Mouse (Mus musculus) spleen, postnatal 14 days (tissue): Measurements from ENCODE around the gene Anks1.
"Not testable (repeated sequence)": the region's sequence is repeated elsewhere in the genome, so short reads cannot be mapped to it uniquely, and the experiment has no call there.

Experiments used
- DNase-seq, 2 experiments: peaks; one replicate each; pipeline ENCODE4 v3.0.0; 2021 to 2022; ENCODE audit warnings: low spot score in 2 of 2

The Anks1 gene

DNA sequence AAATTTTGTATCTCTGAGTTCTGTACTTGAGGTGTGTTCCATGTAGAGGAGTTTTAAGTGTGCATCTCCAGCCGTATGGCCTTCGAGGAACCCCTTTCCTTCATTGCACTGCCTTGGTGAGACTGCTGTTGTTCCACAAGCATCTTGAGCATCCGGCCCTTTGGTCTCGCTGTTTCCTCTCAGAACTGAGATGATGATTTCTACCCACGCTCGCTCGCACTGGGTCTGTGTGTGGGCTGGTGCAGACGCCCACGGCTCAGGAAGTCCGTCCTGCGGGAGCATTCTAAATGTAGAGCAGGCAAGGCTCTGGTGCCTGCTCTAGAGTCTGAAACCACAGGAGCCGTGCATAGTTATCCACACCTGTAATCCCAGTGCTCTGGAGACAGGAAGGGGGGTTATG is 88.1 kb downstream of the Anks1 start:
- no peak for DNase-seq

DNA sequence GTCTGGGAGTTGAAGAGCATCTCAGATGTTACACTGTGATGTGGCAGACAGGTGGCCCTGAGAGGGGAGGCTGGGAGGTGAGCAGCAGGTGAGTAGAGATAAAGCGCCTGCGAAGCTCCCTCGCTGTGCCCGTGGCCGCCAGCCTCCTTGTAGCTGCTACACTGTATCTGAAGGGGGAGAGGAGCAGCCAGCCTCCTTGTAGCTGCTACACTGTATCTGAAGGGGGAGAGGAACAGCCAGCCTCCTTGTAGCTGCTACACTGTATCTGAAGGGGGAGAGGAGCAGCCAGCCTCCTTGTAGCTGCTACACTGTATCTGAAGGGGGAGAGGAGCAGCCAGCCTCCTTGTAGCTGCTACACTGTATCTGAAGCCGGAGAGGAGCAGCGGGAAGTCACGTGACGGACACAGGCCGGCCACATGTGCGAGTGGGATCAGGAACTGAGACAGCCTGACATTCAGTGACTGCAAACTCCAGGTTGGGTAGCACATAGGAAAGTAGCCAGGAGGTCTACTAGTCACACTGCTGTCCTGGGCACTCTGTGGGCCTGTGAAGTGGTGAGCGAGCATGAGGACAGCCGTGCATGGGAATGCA is 90.7 kb downstream of the Anks1 start:
- DNase-seq, result not testable (repeated sequence)

DNA sequence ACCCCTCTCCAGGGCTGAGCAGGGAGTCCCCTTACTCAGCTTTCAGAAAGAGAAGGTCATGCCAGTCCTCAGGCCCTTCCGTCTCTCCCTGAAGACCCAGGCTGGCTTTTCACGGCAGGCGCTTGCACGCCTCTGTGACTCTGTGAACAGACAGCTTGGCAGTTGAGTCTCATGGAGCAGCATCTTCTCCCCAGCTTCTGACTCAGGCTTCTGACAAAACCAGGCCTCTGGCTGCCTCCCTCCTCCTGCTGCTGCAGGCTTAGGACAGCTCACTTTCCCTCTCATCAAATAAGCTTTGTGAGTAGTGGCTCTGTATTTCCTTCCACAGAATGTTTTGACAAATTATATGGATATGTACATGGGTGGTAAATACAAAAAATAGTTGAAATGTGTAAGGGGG is 91.3 kb downstream of the Anks1 start:
- DNase-seq, result no peak

DNA sequence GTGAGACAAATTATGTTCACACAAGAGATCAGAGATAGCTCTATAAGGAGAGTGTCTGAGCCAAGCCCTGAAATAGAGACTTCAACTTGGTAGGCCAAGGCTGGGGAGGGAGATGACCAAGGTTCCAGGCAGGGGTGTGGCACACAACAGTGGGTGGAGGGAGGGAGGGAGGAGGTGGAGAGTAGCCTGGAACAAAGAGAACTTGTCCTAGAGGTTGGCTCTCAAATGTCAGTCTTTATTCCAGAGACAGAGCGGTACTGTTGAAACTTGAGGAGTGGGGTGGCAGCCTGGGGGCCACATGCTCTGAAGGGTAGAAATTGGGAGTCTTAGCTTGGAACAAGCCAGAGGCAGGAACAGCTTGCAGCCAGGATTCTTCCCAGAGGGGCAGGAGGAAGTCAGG is 91.7 kb downstream of the Anks1 start:
- DNase-seq, result no peak

DNA sequence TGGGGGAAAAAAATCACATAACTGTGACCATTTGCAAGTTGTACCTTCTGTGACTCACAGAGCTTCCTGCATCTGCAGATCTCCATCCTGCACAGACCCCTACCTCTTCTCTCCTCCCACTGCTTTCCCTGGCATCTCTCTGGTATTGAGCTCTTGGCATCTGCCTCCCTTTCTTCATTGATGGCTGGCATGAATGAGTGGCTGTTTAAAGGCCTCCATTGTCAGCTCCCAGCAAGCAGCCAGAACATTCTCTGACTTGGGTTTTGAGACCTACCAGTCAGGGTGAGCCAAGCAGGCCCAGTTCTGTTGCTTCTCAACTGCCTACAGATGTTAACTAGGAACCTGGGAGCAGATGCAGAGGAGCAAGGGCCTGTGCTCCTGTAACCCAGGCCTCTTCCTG is 96.3 kb downstream of the Anks1 start:
- DNase-seq, result no peak

DNA sequence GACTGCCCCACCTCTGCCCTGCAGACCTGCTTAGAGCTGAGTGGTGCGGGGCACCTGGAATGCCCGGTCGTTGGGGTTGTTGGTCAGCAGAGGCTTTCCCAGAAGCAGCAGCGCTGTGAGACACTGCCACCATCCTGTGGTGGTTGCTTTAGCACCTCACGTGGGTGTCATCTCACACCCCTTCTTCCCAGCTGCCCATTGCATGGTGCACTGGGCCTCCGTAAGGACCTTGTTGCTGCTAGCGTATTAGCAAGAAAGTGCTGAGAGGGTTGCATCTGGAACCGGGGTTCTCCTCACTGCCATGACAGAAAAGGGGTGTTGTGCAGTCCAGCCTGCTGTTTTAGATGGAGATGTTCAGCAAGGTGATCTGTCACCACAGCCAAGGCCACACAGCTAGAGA is 97.1 kb downstream of the Anks1 start:
- DNase-seq, result no peak

DNA sequence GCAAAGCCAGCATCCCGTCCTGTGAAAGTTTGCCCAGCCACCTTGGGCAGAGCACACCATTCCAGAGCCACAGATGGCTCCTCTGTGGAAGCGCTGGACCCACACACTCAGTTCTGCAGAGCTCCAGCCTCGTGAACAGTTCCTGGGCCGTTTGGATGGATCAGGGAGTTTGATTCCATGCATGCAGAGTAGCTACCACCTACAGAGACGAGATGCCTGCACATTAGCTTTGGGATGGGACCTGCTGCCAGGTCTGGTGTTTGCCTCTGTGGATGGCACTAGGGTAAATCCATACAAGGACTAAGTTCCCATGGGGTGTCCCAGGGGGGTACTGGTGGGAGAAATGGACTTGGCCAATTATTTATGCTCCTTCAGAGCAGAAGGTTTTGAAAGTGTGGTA is 97.5 kb downstream of the Anks1 start:
- no peak for DNase-seq

DNA sequence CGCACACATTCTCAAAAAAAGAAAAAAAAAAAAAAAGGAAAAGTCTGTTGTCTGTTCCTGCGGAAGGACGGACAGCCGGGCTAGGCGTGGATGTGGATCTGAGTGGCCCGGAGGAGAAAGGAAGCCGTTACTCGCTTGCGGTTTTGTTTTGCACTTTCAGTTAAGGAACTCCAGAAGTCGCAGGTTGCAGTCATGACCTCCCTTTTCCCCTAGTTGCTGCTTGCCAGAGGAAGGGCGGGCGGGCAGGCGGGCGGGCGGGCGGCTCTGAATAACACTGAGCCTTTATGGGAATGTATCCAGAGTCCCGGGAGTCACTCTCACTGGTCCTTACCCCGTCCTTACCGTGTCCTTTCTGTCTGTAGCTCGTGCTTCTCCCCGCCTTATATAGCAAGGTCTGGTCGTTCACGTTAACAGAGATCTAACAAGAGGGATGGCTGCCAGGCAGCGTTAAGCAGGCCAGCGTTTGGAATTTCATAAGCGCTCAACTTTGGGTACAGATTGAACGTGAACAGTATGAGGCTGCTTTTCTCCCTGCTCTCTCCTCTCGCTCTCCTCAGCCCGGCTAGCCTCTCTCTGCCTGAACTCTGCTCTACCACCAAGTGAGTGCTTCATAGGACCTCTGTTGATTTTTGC is 98.2 kb downstream of the Anks1 start:
- DNase-seq, result peak in 1 of 2 experiments; percentile 22

DNA sequence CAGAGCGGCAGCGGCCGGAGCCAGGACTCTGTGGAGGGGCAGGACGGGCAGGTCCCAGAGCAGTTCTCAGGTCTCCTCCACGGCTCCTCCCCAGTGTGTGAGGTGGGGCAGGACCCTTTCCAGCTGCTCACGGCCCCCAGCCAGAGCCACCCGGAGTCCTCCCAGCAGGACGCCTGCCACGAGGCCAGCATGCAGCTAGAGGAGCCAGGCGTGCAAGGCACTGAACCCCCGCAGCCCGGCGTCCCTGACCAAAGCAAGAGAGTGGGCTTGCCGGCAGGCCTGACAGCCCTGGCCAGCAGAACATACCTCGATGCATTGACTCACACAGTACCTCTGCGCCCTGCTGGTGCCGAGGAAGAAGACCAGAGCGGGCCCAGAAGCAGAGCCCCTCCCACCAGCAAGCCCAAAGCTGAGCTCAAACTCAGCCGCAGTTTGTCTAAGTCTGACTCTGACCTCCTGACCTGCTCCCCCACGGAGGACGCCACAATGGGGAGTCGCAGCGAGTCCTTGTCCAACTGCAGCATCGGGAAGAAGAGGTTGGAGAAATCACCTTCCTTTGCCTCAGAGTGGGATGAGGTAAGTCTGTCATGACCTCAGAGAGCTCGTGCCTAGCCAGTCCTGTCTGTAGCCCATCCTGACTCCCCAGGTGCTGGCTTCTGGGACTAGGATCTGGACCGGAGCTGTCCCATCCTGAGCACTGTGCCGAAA is 98.9 kb downstream of the Anks1 start:
- DNase-seq, result no peak

DNA sequence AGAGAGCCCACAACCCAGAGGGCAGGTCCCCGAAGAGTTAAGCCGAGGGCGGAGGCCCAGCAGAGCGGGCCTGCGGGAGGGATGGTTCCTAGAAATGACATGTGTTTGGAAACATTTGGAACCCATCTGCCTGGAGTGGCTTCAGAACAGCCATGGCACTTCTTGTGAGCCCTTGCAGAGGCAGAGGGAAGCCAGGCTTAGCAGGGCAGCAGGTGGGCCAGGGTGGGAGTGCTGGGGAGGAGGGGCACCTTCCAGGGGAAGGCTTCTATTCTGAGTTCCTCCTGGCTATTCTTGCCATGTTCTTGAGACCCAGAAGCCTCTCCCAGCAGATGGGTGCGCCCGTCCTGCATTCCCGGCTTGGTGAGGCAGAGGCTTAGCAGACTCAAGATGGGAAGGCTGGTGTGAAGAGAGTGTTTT is 99.5 kb downstream of the Anks1 start:
- no peak for DNase-seq

DNA sequence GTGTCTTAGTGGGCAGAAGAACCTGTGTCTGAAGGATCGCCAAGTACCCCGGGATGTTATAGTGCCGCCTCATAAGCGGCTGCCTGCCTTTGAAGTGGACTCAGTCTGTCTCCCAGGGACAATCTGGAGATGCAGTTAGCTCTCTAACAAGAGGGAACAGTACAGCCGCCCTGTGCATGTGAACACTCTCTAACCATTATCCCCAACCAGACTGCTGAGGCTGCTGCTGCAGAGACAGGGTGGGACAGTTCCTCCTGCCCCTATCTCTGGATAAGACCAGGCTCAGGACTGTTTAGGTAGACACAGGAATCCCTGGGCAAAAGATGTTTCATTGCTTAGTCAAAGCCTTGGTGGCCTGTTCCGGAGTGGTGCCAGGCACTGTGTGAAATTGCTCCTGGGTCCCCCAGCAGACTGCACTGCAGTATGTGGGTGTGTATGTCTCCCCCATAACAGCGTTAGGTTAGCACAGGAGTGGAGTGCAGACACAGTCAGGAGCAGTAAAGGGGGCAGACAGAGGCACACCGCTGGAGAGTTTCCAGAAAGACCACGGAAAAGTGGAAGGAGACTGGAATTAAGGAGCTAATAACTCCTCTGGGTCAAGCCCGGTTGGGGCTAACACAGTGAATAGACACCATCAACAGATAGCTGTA is 100.1 kb downstream of the Anks1 start:
- DNase-seq, result no peak

DNA sequence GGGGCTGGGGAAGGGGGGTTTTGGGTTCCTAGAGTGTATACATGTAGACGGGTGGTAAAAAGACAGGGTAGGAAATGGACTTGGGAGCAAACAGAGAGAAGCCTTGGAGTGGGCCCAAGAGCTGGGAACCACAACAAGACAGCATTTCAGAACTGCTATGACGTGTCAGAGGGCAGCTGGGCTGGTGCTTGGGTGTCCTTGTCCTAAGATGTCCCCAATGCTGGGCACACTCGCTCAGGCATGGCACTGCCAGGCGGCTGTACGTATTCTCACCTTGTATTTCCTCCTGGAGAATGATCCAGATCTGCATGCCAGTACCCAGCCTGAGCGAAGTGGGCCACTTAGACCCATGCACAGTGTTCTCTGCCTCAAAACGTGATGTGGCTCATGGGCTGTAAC is 100.6 kb downstream of the Anks1 start:
- no peak for DNase-seq

DNA sequence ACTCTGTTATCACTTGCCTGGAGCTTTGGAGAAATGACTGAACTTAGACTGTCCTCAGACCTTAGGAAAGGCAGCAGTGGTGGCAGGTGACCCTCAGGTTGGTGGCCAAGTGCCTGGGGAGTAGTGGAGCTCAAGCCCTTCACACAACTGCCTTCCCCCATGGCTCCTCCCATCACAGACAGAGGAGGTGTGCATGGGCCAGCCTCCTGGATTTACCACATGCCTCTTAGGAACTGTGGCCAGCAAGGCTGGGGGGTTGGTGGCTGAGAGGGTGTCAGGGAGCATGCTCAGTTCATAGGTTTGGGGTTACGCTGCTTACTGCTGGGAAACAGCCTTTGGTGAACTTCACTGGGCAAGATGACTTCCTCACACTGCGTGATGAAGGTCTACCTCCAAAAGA is 101.8 kb downstream of the Anks1 start:
- no peak for DNase-seq

DNA sequence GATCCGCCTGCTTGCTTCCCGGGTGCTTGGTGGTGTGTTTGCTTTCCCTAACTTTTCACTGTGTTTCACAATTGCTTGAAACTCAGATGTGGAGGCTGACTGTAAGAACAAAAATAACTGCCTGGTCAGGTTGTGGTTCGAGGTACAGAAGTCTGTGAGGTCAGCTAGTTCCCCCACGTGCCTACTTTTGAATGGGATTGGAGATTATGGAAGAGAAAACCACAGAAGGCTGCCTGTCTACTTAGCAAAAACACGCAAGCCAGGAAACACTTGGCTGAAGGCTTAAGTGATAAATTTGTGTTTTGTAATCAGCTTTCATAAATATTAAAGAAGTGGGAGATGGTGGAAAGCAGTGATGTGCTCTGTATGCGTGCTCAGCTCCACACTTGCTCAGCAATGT is 103.7 kb downstream of the Anks1 start:
- no peak for DNase-seq

DNA sequence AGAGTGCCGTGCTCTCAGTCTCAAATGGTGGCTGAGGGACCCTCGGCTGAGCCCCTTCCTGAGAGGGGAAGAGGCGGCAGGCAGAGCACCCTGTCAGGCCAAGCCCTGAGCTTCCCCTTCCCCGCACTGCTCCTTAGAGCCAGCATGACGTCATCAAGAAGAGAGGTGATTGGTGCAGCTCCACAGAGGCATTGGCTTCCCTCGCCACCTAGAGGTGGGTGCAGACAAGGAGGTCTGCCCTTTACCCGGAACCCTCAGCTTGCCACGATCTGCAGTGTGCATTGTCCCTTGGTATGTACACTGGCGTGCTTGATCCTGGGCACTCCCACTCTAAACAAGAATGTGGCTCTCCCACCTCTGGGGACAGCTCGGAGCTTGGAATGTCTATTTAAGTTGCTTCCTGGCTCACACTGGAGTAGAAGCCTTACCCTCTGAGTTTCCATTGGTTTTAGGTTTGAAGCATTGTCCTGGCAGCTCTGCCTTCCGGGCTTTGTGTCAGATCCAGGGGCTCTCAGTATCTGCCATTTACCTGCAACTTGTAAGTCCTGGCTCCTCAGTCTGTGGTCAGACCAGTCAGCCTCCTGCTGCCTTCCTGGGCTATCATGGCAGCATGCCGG is 104.3 kb downstream of the Anks1 start:
- DNase-seq, result peak; percentile 37 to 50

DNA sequence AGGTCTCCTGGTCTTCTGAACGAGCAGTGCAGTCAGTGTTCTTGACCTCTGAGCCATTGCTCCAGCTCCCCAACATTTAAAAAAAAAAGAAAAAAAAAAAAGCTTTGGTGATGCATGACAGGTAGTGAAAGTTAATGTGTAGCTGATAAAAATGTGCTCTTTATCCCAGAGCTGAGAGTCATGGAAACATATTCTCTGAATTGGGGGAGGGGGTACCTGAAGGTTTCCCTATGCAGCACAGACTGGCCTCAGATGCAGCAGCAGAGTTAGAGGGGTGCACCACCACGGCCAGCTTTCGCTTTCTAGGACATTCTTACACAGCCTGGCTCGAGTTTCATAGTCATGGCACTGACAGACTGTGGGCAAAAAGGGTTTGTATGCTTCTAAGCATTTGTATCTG is 105.3 kb downstream of the Anks1 start:
- DNase-seq, result no peak

DNA sequence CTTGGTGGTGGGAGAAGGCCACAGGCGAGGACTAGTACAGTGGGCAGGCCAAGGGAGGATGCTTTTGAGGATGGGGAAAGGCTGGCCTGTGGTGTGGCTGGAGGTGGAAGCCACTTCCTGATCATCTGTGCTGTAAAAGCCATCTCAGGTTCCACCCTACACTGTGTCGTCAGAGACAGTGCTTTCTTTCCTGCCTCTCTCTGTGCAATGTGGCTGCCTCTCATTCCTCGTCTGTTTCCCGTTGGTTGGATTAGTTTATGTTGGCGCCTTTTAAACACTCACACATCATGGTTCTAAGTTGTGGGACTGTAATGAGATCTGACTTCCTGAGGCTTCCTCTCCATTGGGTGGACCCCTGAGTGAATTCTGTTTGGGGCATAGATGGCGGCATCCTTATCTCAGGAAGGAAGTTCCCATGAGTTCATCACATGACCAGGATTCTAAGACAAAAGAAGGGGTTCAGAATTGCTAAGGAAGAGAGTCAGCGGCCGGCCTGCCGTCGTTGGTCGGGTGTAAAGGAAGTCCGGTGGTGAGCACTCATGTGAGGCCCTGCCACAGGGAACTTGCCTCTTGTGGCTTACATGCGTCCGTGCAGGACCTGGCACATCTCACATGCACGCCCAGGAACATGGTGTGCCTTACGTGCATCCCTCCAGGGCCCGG is 106.1 kb downstream of the Anks1 start:
- peak in 1 of 2 experiments; percentile 23 for DNase-seq

DNA sequence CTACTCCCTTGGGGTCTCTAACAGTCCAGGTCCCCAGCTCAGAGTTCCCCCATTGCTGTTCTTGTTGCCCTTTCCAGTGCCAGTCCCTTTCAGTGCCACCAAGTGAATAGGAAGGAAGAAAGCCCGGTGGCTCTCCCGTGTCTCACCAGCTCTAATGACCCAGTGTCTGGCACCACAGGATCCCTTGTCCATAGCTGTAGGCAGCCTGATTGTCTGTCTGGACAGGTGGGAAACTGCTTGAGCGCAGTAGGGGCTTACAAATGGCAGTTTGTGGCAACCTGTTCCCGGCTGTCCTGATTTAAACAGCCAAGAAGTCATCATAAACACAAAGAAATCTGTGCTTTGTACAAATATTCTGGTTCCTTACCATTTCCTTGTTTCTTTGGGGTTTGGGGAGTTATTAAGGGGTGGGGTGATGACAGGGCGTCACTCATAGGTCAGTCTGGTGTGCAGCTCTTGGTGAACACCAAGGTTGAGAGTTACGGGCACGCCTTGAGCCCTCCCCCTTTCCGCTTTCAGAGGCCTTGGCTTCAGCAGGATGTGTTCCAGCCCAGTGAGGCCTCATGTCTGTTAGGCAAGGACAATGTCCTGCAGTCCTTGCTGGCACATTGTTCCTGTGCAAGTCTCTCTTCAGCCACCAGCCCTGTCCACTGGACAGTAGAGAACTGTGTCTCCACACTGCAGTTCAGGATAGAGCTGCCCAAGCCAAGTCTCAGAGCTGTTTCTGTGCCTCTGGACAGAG is 107.1 kb downstream of the Anks1 start:
- no peak for DNase-seq

DNA sequence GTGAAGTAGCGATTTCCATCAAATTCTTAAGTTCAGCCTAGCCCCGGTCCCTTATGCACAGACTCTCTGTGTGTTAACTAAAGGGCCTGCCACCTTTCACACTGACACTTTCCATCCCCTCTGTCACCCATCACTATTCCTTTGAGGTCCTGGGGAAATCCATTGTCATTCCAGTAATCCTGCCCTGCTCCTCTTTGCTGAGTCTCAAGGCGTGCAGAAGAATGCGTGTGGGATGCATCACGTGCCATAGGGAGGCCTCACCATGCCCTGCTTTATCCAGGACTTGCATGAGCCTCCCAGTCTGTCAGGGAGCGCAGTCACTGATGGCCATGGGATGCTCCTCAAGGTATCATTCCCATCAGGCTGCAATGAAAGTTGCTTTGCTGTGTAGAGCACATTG is 109.2 kb downstream of the Anks1 start:
- DNase-seq, result no peak

DNA sequence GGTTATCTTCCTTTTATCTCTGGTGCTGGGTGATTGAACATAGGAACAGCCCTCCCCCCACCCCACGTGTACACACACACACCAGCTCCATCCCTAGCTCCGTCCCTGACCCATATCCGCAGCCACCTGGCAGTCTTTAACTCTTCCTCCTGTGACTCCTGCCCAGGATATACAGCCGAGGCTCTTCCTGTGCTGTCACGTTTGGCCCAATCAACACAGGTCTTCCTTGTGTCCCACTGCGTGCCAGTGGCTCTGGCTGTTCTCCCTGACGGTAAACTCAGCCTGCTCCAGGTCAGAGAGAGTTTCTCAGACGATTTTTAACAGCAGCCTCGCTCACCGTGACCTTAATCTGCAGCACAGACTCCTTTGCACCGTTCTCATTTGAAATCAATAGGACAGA is 109.7 kb downstream of the Anks1 start:
- DNase-seq, result no peak
